ENCODE assay signal across 21 mouse cellular contexts in genomic region chr2:25620386-25620785, GRCm38 (mm10). TPM values are rescaled to one million over a fixed set of nuclear protein-coding genes. Genes with fewer than 3 reads are reported as not detected.
DNase-seq lines count a peak whose midpoint lies in the region; ATAC-seq lines count a peak whose summit lies in the region.
"Had no signal": no experiment of that assay in that cellular context is flagged by ENCODE, and none has a peak within 500 bp of the region (broad histone marks: within the 10 kb centered on the region; RNA-seq: fewer than 3 reads in every experiment).

No protein-coding gene starts in this region.

- H3K27me3 ChIP-seq in kidney, embryonic 16.5 days (ENCODE audit: insufficient read depth, low read length): peaks cover 28% of the 10 kb centered on the region
- peaks cover 27% of the 10 kb centered on the region for H3K27me3 ChIP-seq in embryonic facial prominence, embryonic 15.5 days

- ATAC-seq in kidney, embryonic 16.5 days (ENCODE audit: low FRiP score, low TSS enrichment): no peak
- ATAC-seq in CD4-positive, CD25-positive, alpha-beta regulatory T cell, adult 4 months: peak; percentile 45
- no peak for ATAC-seq in embryonic facial prominence, embryonic 15.5 days (ENCODE audit: insufficient number of reproducible peaks, low FRiP score, low TSS enrichment, low read depth)

- no peak overlapping the region for H3K4me3 ChIP-seq in kidney, embryonic 16.5 days (ENCODE audit: low read length)
- no peak overlapping the region for H3K4me3 ChIP-seq in embryonic facial prominence, embryonic 15.5 days (replicated peaks)

- no peaks in the 10 kb centered on the region for H3K9me3 ChIP-seq in kidney, embryonic 16.5 days (ENCODE audit: low read length)
- no peaks in the 10 kb centered on the region for H3K9me3 ChIP-seq in embryonic facial prominence, embryonic 15.5 days (replicated peaks)
- H3K9me3 ChIP-seq: heart, embryonic 13.5 days; intestine, embryonic 15.5 days; limb, embryonic 13.5 days; midbrain, embryonic 12.5 days had no signal

- H3K36me3 ChIP-seq in kidney, embryonic 16.5 days (ENCODE audit: insufficient read depth, low read length): no peaks in the 10 kb centered on the region
- no peaks in the 10 kb centered on the region for H3K36me3 ChIP-seq in embryonic facial prominence, embryonic 15.5 days
- H3K36me3 ChIP-seq: heart, embryonic 13.5 days; intestine, embryonic 15.5 days; limb, embryonic 13.5 days; midbrain, embryonic 12.5 days had no signal

- H3K27ac ChIP-seq in kidney, embryonic 16.5 days (ENCODE audit: low read length): no peak overlapping the region
- H3K27ac ChIP-seq in embryonic facial prominence, embryonic 15.5 days (replicated peaks): 0 out of 2 replicates have a peak overlapping the region, but pooled peaks have one; percentile 71
- H3K27ac ChIP-seq: heart, embryonic 13.5 days; intestine, embryonic 15.5 days; limb, embryonic 13.5 days; midbrain, embryonic 12.5 days had no signal

- H3K9ac ChIP-seq in kidney, embryonic 16.5 days (replicated peaks; ENCODE audit: low read length): peak overlapping the region; percentile 19
- no peak overlapping the region for H3K9ac ChIP-seq in embryonic facial prominence, embryonic 15.5 days
- H3K9ac ChIP-seq: intestine, embryonic 15.5 days; midbrain, embryonic 12.5 days had no signal

- H3K4me1 ChIP-seq in kidney, embryonic 16.5 days (ENCODE audit: insufficient read depth, low read length): peaks cover 12% of the 10 kb centered on the region
- H3K4me1 ChIP-seq in embryonic facial prominence, embryonic 15.5 days: peaks cover 31% of the 10 kb centered on the region

- H3K4me2 ChIP-seq in kidney, embryonic 16.5 days (replicated peaks; ENCODE audit: low read depth, low read length): no peak overlapping the region
- H3K4me2 ChIP-seq in embryonic facial prominence, embryonic 15.5 days (replicated peaks): no peak overlapping the region; the same call in 1 of the 2 replicates

- 62% methylated on average over 6 of the region's 6 CpGs for WGBS in kidney, embryonic 16.5 days
- 55% methylated on average over 6 of the region's 6 CpGs for whole genome bisulfite sequencing in embryonic facial prominence, embryonic 15.5 days

- DNase-seq in kidney, postnatal 36 days: no peak
- DNase-seq in CD4-positive helper T cell, adult 2 months (ENCODE audit: low read depth, low spot score): peak; percentile 70
- DNase-seq in spleen, adult 12 weeks (ENCODE audit: low spot score): no peak
- no peak for DNase-seq in spleen, postnatal 14 days (ENCODE audit: low spot score in 2 of 2)
- no peak for DNase-seq in layer of hippocampus, adult 9-10 months (ENCODE audit: low spot score)
- DNase-seq: adrenal gland, adult 2 months; cerebellum, postnatal 36 days; gastrocnemius, postnatal 36 days; heart, postnatal 4 days; kidney, postnatal 10 days had no signal

RNA-seq across cellular contexts. Expression of gene Tmem141, which starts 1.4 kb away (rescaled TPM):
- 36.1 and 37.6 TPM in 2 replicates for polyA plus RNA-seq in kidney, embryonic 16.5 days (2015; fragmentation: Nextera tagmentation; extraction: Ambion mirVana)
- polyA plus RNA-seq in CD4-positive, CD25-positive, alpha-beta regulatory T cell, adult 4 months (2017; shearing (Covaris generic)): under 1 TPM in 1 of 2 experiments, not detected in 1; 0.94 TPM
- 28.6 and 30.5 TPM in 2 replicates for polyA plus RNA-seq in embryonic facial prominence, embryonic 15.5 days (2015; fragmentation: Nextera tagmentation; extraction: Ambion mirVana)

RNA-seq across cellular contexts. Expression of gene Ccdc183, which starts 2.9 kb away (rescaled TPM):
- polyA plus RNA-seq in kidney, embryonic 16.5 days (2015; fragmentation: Nextera tagmentation; extraction: Ambion mirVana): 0.27 and 0.33 TPM in 2 replicates
- not detected for polyA plus RNA-seq in CD4-positive, CD25-positive, alpha-beta regulatory T cell, adult 4 months (2017; shearing (Covaris generic))
- polyA plus RNA-seq in embryonic facial prominence, embryonic 15.5 days (2015; fragmentation: Nextera tagmentation; extraction: Ambion mirVana): 0.29 and 0.42 TPM in 2 replicates
- polyA plus RNA-seq: adrenal gland, adult 2 months had no signal

RNA-seq across cellular contexts. Expression of gene Fcna, which starts 7.4 kb away (rescaled TPM):
- polyA plus RNA-seq in kidney, embryonic 16.5 days (2015; fragmentation: Nextera tagmentation; extraction: Ambion mirVana): 2.6 and 3.2 TPM in 2 replicates
- polyA plus RNA-seq in CD4-positive, CD25-positive, alpha-beta regulatory T cell, adult 4 months (2017; shearing (Covaris generic)): 1 to 10 TPM; 1.8 to 3.5 TPM
- 2.8 and 3.5 TPM in 2 replicates for polyA plus RNA-seq in embryonic facial prominence, embryonic 15.5 days (2015; fragmentation: Nextera tagmentation; extraction: Ambion mirVana)

RNA-seq across cellular contexts. Expression of gene Rabl6, which starts 12.1 kb away (rescaled TPM):
- 69.8 and 73.9 TPM in 2 replicates for polyA plus RNA-seq in kidney, embryonic 16.5 days (2015; fragmentation: Nextera tagmentation; extraction: Ambion mirVana)
- 10 to 100 TPM; 17.0 to 20.1 TPM for polyA plus RNA-seq in CD4-positive, CD25-positive, alpha-beta regulatory T cell, adult 4 months (2017; shearing (Covaris generic))
- 82.1 and 83.3 TPM in 2 replicates for polyA plus RNA-seq in embryonic facial prominence, embryonic 15.5 days (2015; fragmentation: Nextera tagmentation; extraction: Ambion mirVana)

RNA-seq across cellular contexts. Expression of gene Lcn8, which starts 32.5 kb away (rescaled TPM):
- polyA plus RNA-seq in kidney, embryonic 16.5 days (2015; fragmentation: Nextera tagmentation; extraction: Ambion mirVana): not detected in 2 replicates
- polyA plus RNA-seq in CD4-positive, CD25-positive, alpha-beta regulatory T cell, adult 4 months (2017; shearing (Covaris generic)): not detected
- polyA plus RNA-seq in embryonic facial prominence, embryonic 15.5 days (2015; fragmentation: Nextera tagmentation; extraction: Ambion mirVana): not detected in 2 replicates
- polyA plus RNA-seq: adrenal gland, adult 2 months; embryonic facial prominence, embryonic 14.5 days; forebrain, embryonic 11.5 days; heart, embryonic 13.5 days; intestine, embryonic 15.5 days; liver, embryonic 16.5 days; midbrain, embryonic 12.5 days; myocyte had no signal

Comparison
In these comparisons a context has a peak if more than half of its experiments do, and no peak if none do; other contexts are left out.
1. RNA of gene Tmem141, which starts 1.4 kb away (polyA plus RNA-seq): 36.1 to 37.6 TPM in kidney, embryonic 16.5 days and 28.6 to 30.5 TPM in embryonic facial prominence, embryonic 15.5 days; 0.94 TPM in CD4-positive, CD25-positive, alpha-beta regulatory T cell, adult 4 months; every median in the first group is over 10 times any median in the second.